Mouse (Mus musculus): ENCODE results near the gene Gtpbp3. TPM values are rescaled to one million over a fixed set of nuclear protein-coding genes. Genes with fewer than 3 reads are reported as not detected.

Gene Gtpbp3
- total and polyA plus RNA-seq, 2 experiments from 2014 or later, result 12.1 to 58.5 TPM

GRCm38 (mm10) chr8:71456906-71457305 lies 31.0 kb upstream of the Gtpbp3 start:
- no peaks in the 10 kb centered on the region for H3K9me3 ChIP-seq (ENCODE audit: low read length)
- no peaks in the 10 kb centered on the region for H3K27me3 ChIP-seq (ENCODE audit: insufficient read depth, low read length)
- WGBS, result 48% methylated on average over 22 of the region's 22 CpGs
- H3K9ac ChIP-seq (replicated peaks; ENCODE audit: low read length), result no peak overlapping the region
- no peak overlapping the region for H3K27ac ChIP-seq
- peaks cover 32% of the 10 kb centered on the region for H3K36me3 ChIP-seq (ENCODE audit: insufficient read depth, low read length)
- H3K4me1 ChIP-seq (ENCODE audit: insufficient read depth, low read length), result 0 out of 2 replicates have a peak, but pooled peaks cover 4% of the 10 kb centered on the region
- H3K4me2 ChIP-seq (ENCODE audit: low read depth, low read length), result no peak overlapping the region
- no peak for ATAC-seq
- TF ChIP-seq CTCF (IDR thresholded peaks at IDR 0.05; ENCODE audit: low read depth), result no peak
- DNase-seq (ENCODE audit: low spot score), result no peak
- H3K4me3 ChIP-seq (ENCODE audit: low read length), result no peak overlapping the region

GRCm38 (mm10) chr8:71457659-71458270 lies 30.1 kb upstream of the Gtpbp3 start:
- DNase-seq (ENCODE audit: low spot score), result no peak
- H3K9me3 ChIP-seq (ENCODE audit: low read length), result no peaks in the 10 kb centered on the region
- peaks cover 32% of the 10 kb centered on the region for H3K36me3 ChIP-seq (ENCODE audit: insufficient read depth, low read length)
- 85% methylated on average over 20 of the region's 20 CpGs for WGBS
- no peak overlapping the region for H3K4me2 ChIP-seq (ENCODE audit: low read depth, low read length)
- H3K27ac ChIP-seq, result no peak overlapping the region
- peaks cover 4% of the 10 kb centered on the region; the same call in 1 of the 2 replicates for H3K4me1 ChIP-seq (ENCODE audit: insufficient read depth, low read length)
- no peak for ATAC-seq
- H3K4me3 ChIP-seq (ENCODE audit: low read length), result no peak overlapping the region
- H3K9ac ChIP-seq (replicated peaks; ENCODE audit: low read length), result no peak overlapping the region
- no peak for TF ChIP-seq CTCF (IDR thresholded peaks at IDR 0.05; ENCODE audit: low read depth)
- H3K27me3 ChIP-seq (ENCODE audit: insufficient read depth, low read length), result no peaks in the 10 kb centered on the region

GRCm38 (mm10) chr8:71460716-71461115 lies 27.2 kb upstream of the Gtpbp3 start:
- no peak for DNase-seq (ENCODE audit: low spot score)
- Histone ChIP-seq H3K9ac (replicated peaks; ENCODE audit: low read length) (no peak overlapping the region), H3K4me3 (ENCODE audit: low read length) (no peak overlapping the region), H3K9me3 (ENCODE audit: low read length) (no peaks in the 10 kb centered on the region), H3K36me3 (ENCODE audit: insufficient read depth, low read length) (peaks cover 32% of the 10 kb centered on the region), H3K4me1 (ENCODE audit: insufficient read depth, low read length) (peaks cover 10% of the 10 kb centered on the region; the same call in 1 of the 2 replicates), H3K27me3 (ENCODE audit: insufficient read depth, low read length) (no peaks in the 10 kb centered on the region), H3K27ac (no peak overlapping the region), H3K4me2 (ENCODE audit: low read depth, low read length) (no peak overlapping the region)
- no peak for ATAC-seq
- TF ChIP-seq CTCF (IDR thresholded peaks at IDR 0.05; ENCODE audit: low read depth), result no peak
- WGBS, result 96% methylated on average over 6 of the region's 6 CpGs

GRCm38 (mm10) chr8:71461152-71461840 lies 26.6 kb upstream of the Gtpbp3 start:
- H3K4me1 ChIP-seq (ENCODE audit: insufficient read depth, low read length), result peaks cover 10% of the 10 kb centered on the region; the same call in 1 of the 2 replicates
- H3K27me3 ChIP-seq (ENCODE audit: insufficient read depth, low read length), result no peaks in the 10 kb centered on the region
- no peak overlapping the region for H3K27ac ChIP-seq
- no peak for TF ChIP-seq CTCF (IDR thresholded peaks at IDR 0.05; ENCODE audit: low read depth)
- no peak for ATAC-seq
- no peak overlapping the region for H3K4me3 ChIP-seq (ENCODE audit: low read length)
- H3K4me2 ChIP-seq (ENCODE audit: low read depth, low read length), result peak overlapping the region; percentile 61; the same call in 1 of the 2 replicates
- 89% methylated on average over 44 of the region's 47 CpGs for WGBS
- no peak for DNase-seq (ENCODE audit: low spot score)
- H3K9me3 ChIP-seq (ENCODE audit: low read length), result no peaks in the 10 kb centered on the region
- H3K36me3 ChIP-seq (ENCODE audit: insufficient read depth, low read length), result peaks cover 31% of the 10 kb centered on the region
- H3K9ac ChIP-seq (replicated peaks; ENCODE audit: low read length), result no peak overlapping the region

- no peak for ATAC-seq
- peak overlapping the region; percentile 92; the same call in 1 of the 2 replicates for H3K27ac ChIP-seq
- TF ChIP-seq CTCF (IDR thresholded peaks at IDR 0.05; ENCODE audit: low read depth), result no peak
- H3K27me3 ChIP-seq (ENCODE audit: insufficient read depth, low read length), result no peaks in the 10 kb centered on the region
- peaks cover 23% of the 10 kb centered on the region for H3K36me3 ChIP-seq (ENCODE audit: insufficient read depth, low read length)
- DNase-seq (ENCODE audit: low spot score), result no peak
- peak overlapping the region; percentile 88 for H3K4me3 ChIP-seq (ENCODE audit: low read length)
- H3K9me3 ChIP-seq (ENCODE audit: low read length), result no peaks in the 10 kb centered on the region
- H3K4me2 ChIP-seq (ENCODE audit: low read depth, low read length), result peak overlapping the region; percentile 61
- H3K9ac ChIP-seq (replicated peaks; ENCODE audit: low read length), result peak overlapping the region; percentile 89
- H3K4me1 ChIP-seq (ENCODE audit: insufficient read depth, low read length), result peaks cover 10% of the 10 kb centered on the region; the same call in 1 of the 2 replicates
- 79% methylated on average over 4 of the region's 4 CpGs for WGBS
Measured at GRCm38 (mm10) chr8:71462191-71462590, 25.7 kb upstream of the Gtpbp3 start.

GRCm38 (mm10) chr8:71462786-71463185 lies 25.1 kb upstream of the Gtpbp3 start:
- peak overlapping the region; percentile 61 for H3K4me2 ChIP-seq (ENCODE audit: low read depth, low read length)
- peak; percentile 8; the same call in 1 of the 2 replicates for TF ChIP-seq CTCF (IDR thresholded peaks at IDR 0.05; ENCODE audit: low read depth)
- H3K27me3 ChIP-seq (ENCODE audit: insufficient read depth, low read length), result no peaks in the 10 kb centered on the region
- H3K36me3 ChIP-seq (ENCODE audit: insufficient read depth, low read length), result peaks cover 21% of the 10 kb centered on the region
- peaks cover 10% of the 10 kb centered on the region; the same call in 1 of the 2 replicates for H3K4me1 ChIP-seq (ENCODE audit: insufficient read depth, low read length)
- H3K4me3 ChIP-seq (ENCODE audit: low read length), result peak overlapping the region; percentile 88
- no peaks in the 10 kb centered on the region for H3K9me3 ChIP-seq (ENCODE audit: low read length)
- H3K27ac ChIP-seq, result peak overlapping the region; percentile 92
- peak overlapping the region; percentile 89 for H3K9ac ChIP-seq (replicated peaks; ENCODE audit: low read length)
- ATAC-seq (no peak), DNase-seq (ENCODE audit: low spot score) (peak; percentile 51)
- WGBS, result 2% methylated on average over 16 of the region's 16 CpGs
